Comparison of ENCODE assay signal across 11 mouse cellular contexts in the genomic region with DNA sequence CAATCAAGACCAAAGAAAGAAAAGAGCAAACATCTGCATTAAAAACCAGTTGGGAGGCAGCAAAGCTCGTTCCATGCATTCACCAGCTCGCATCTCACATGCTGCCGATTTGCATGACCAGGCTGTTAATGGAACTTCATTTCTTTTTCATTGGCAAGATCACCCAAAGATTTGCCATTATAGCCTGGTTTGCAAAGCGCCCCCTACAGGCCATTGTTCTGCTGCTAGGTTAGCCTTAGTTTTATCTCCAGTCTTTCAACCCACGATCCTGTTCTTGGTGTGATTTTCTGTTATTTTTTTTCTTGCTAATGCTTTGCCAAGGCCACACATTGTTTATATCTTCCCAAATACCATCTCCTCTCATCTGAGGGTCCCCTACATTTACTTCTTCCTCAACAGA.
DNase-seq lines count a peak whose midpoint lies in the region; ATAC-seq and TF ChIP-seq lines count a peak whose summit lies in the region.
"Had no signal": no experiment of that assay in that cellular context is flagged by ENCODE, and none has a peak within 500 bp of the region (broad histone marks: within the 10 kb centered on the region; RNA-seq: fewer than 3 reads in every experiment).

No protein-coding gene starts in this region.

- H3K27me3 ChIP-seq in intestine, postnatal 0 days (replicated peaks; ENCODE audit: control insufficient read depth, insufficient read depth, low read length), result no peaks in the 10 kb centered on the region
- H3K27me3 ChIP-seq in intestine, embryonic 16.5 days (replicated peaks; ENCODE audit: control insufficient read depth, insufficient read depth, low read length), result no peaks in the 10 kb centered on the region
- no peaks in the 10 kb centered on the region for H3K27me3 ChIP-seq in forebrain, embryonic 16.5 days (replicated peaks; ENCODE audit: control insufficient read depth, insufficient read depth, low read length)
- H3K27me3 ChIP-seq: neural tube, embryonic 12.5 days had no signal

- H3K36me3 ChIP-seq in intestine, postnatal 0 days (ENCODE audit: control insufficient read depth, insufficient read depth), result no peaks in the 10 kb centered on the region; the same call in 1 of the 2 replicates
- no peaks in the 10 kb centered on the region for H3K36me3 ChIP-seq in intestine, embryonic 16.5 days (ENCODE audit: control insufficient read depth, insufficient read depth, low read length)
- no peaks in the 10 kb centered on the region for H3K36me3 ChIP-seq in forebrain, embryonic 16.5 days (ENCODE audit: control insufficient read depth, insufficient read depth)
- H3K36me3 ChIP-seq: neural tube, embryonic 12.5 days had no signal

- H3K27ac ChIP-seq in intestine, postnatal 0 days (ENCODE audit: low read depth, low read length), result no peak overlapping the region
- H3K27ac ChIP-seq in intestine, embryonic 16.5 days (ENCODE audit: low read length), result no peak overlapping the region
- H3K27ac ChIP-seq in forebrain, embryonic 16.5 days (ENCODE audit: low read length), result no peak overlapping the region
- H3K27ac ChIP-seq: neural tube, embryonic 12.5 days had no signal

- peak; percentile 13 for DNase-seq in right cerebral cortex, postnatal 4 days
- no peak for DNase-seq in right cerebral cortex, adult 18-20 months
- peak; percentile 33 for DNase-seq in R1 (ENCODE audit: low read depth, low spot score)
- DNase-seq in thymus, postnatal 25 days, result peak; percentile 22
- DNase-seq: cerebellum, adult 9-10 months; right cerebral cortex, postnatal 25 days had no signal

- H3K4me1 ChIP-seq in intestine, postnatal 0 days (replicated peaks; ENCODE audit: control insufficient read depth, insufficient read depth, low read length), result no peaks in the 10 kb centered on the region
- H3K4me1 ChIP-seq in intestine, embryonic 16.5 days (ENCODE audit: control insufficient read depth, insufficient read depth, low read length), result no peaks in the 10 kb centered on the region
- peaks cover 8% of the 10 kb centered on the region for H3K4me1 ChIP-seq in forebrain, embryonic 16.5 days (replicated peaks; ENCODE audit: control insufficient read depth, insufficient read depth, low read length)
- H3K4me1 ChIP-seq: neural tube, embryonic 12.5 days had no signal

- WGBS in intestine, postnatal 0 days, result 67% methylated on average over 5 of the region's 5 CpGs
- WGBS in intestine, embryonic 16.5 days, result 71% methylated on average over 5 of the region's 5 CpGs
- 66% methylated on average over 5 of the region's 5 CpGs for WGBS in forebrain, embryonic 16.5 days

- no peak for ATAC-seq in intestine, postnatal 0 days
- ATAC-seq in intestine, embryonic 16.5 days, result no peak
- no peak for ATAC-seq in forebrain, embryonic 16.5 days

- H3K9me3 ChIP-seq in intestine, postnatal 0 days (ENCODE audit: control insufficient read depth), result no peaks in the 10 kb centered on the region
- no peaks in the 10 kb centered on the region for H3K9me3 ChIP-seq in intestine, embryonic 16.5 days (ENCODE audit: control insufficient read depth, low read length)
- H3K9me3 ChIP-seq in forebrain, embryonic 16.5 days (ENCODE audit: control insufficient read depth, low read length), result no peaks in the 10 kb centered on the region
- H3K9me3 ChIP-seq: neural tube, embryonic 12.5 days had no signal

- H3K9ac ChIP-seq in intestine, postnatal 0 days (ENCODE audit: low read depth, low read length), result no peak overlapping the region
- no peak overlapping the region for H3K9ac ChIP-seq in intestine, embryonic 16.5 days (ENCODE audit: low read depth, low read length)
- H3K9ac ChIP-seq in forebrain, embryonic 16.5 days (replicated peaks; ENCODE audit: low read depth, low read length), result no peak overlapping the region
- H3K9ac ChIP-seq: neural tube, embryonic 12.5 days had no signal

- H3K4me2 ChIP-seq in intestine, postnatal 0 days (replicated peaks; ENCODE audit: low read depth), result no peak overlapping the region
- H3K4me2 ChIP-seq in intestine, embryonic 16.5 days (ENCODE audit: low read depth, low read length), result no peak overlapping the region
- H3K4me2 ChIP-seq in forebrain, embryonic 16.5 days (ENCODE audit: low read length), result no peak overlapping the region
- H3K4me2 ChIP-seq: neural tube, embryonic 12.5 days had no signal

- H3K4me3 ChIP-seq in intestine, postnatal 0 days (ENCODE audit: low read depth, low read length), result no peak overlapping the region
- H3K4me3 ChIP-seq in intestine, embryonic 16.5 days (ENCODE audit: low read length), result no peak overlapping the region
- no peak overlapping the region for H3K4me3 ChIP-seq in forebrain, embryonic 16.5 days (replicated peaks; ENCODE audit: low read length)
- H3K4me3 ChIP-seq: erythroblast, embryonic 14.5 days; neural tube, embryonic 12.5 days had no signal

- peak; percentile 45 for TF ChIP-seq CTCF in intestine, postnatal 0 days (IDR thresholded peaks at IDR 0.05; ENCODE audit: low read depth)
